Mouse (Mus musculus): ENCODE measurements at regions not wholly inside any gene's neighbourhood (a gene's known extent, or its start where the extent isn't known, plus 50 kb on each side); places are given as distances from the start of the nearest gene placed in this dataset.
"Not testable (repeated sequence)": the region's sequence is repeated elsewhere in the genome, so short reads cannot be mapped to it uniquely, and the experiment has no call there.

- H3K4me3 ChIP-seq: not testable (repeated sequence)
- 96% methylated on average over 2 of the region's 2 CpGs for WGBS
Observed at GRCm38 (mm10) chr10:96421506-96421905, 195.3 kb upstream of the Btg1 start.

DNA sequence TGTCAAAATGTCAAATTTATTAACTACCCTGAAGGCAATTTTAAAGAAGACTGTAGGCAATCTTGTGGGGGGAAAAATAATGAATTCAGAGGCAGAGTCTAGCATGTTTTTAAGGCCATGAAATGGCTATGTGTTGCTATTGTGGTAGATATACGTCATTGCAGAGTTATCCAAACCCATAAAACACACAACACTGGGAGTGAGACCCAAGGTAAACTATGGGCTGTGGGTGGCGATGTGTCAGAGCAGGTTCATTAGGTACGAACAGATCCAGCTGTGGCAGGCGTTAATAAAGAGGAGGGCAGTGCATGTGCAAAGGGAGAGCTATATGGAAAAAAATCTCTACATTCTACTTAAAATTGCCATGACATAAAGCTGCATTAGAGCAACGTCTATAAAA, 189.4 kb upstream of the Btg1 start:
- Histone ChIP-seq H3K9ac (no peak overlapping the region), H3K4me2 (replicated peaks) (no peak overlapping the region), H3K27me3 (replicated peaks) (no peaks in the 10 kb centered on the region), H3K27ac (no peak overlapping the region), H3K36me3 (no peaks in the 10 kb centered on the region), H3K4me1 (no peaks in the 10 kb centered on the region), H3K9me3 (no peaks in the 10 kb centered on the region), H3K4me3 (no peak overlapping the region)
- WGBS: 77% methylated on average over 5 of the region's 5 CpGs
- ATAC-seq (ENCODE audit: low FRiP score, low read depth): no peak

More at GRCm38 (mm10) chr10:96421506-96421905, 195.3 kb upstream of the Btg1 start:
- H3K36me3 ChIP-seq; H3K27ac ChIP-seq; H3K4me1 ChIP-seq; H3K27me3 ChIP-seq (replicated peaks); H3K9ac ChIP-seq; H3K4me2 ChIP-seq (replicated peaks); H3K9me3 ChIP-seq; ATAC-seq (ENCODE audit: low FRiP score, low read depth): not testable (repeated sequence)

DNA sequence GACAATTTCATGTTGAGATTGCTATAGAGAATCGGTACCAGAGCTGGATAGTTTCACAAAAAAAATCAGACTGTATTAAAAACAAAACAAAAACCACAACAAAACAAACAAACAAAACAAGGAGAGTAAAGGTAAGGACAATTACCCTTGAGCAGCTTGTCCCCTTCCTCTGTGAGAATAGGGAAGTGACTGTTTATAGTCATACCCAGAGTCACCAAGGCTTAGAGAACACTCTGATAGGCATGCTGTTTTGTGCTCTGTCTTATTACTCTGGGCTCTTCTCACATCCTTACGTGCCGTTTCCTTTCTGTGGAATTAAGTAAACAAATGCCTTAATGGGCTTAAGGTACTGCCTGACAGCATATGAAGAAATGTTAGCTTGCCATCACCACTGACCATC, 186.7 kb upstream of the Btg1 start:
- Histone ChIP-seq H3K36me3 (no peaks in the 10 kb centered on the region), H3K4me2 (replicated peaks) (no peak overlapping the region), H3K27me3 (replicated peaks) (no peaks in the 10 kb centered on the region), H3K4me3 (no peak overlapping the region), H3K4me1 (no peaks in the 10 kb centered on the region), H3K9me3 (no peaks in the 10 kb centered on the region), H3K9ac (no peak overlapping the region), H3K27ac (no peak overlapping the region)
- ATAC-seq (ENCODE audit: low FRiP score, low read depth): no peak
- WGBS: 83% methylated on average over 3 of the region's 3 CpGs

- Histone ChIP-seq H3K9me3 (no peaks in the 10 kb centered on the region), H3K4me1 (no peaks in the 10 kb centered on the region), H3K4me2 (replicated peaks) (no peak overlapping the region), H3K27ac (no peak overlapping the region), H3K4me3 (no peak overlapping the region), H3K27me3 (replicated peaks) (no peaks in the 10 kb centered on the region), H3K36me3 (no peaks in the 10 kb centered on the region), H3K9ac (no peak overlapping the region)
- no peak for ATAC-seq (ENCODE audit: low FRiP score, low read depth)
- WGBS: 84% methylated on average over 6 of the region's 6 CpGs
Observed at GRCm38 (mm10) chr10:96435109-96435508, 181.7 kb upstream of the Btg1 start.

- WGBS: 87% methylated on average over 11 of the region's 11 CpGs
- Histone ChIP-seq H3K27ac (no peak overlapping the region), H3K4me3 (no peak overlapping the region), H3K27me3 (replicated peaks) (no peaks in the 10 kb centered on the region), H3K36me3 (no peaks in the 10 kb centered on the region), H3K4me2 (replicated peaks) (no peak overlapping the region), H3K9me3 (no peaks in the 10 kb centered on the region), H3K4me1 (no peaks in the 10 kb centered on the region), H3K9ac (no peak overlapping the region)
- ATAC-seq (ENCODE audit: low FRiP score, low read depth): no peak
Observed at GRCm38 (mm10) chr10:96438398-96439103, 178.3 kb upstream of the Btg1 start.

- ATAC-seq (ENCODE audit: low FRiP score, low read depth): no peak
- no peak overlapping the region for H3K4me3 ChIP-seq
- H3K27ac ChIP-seq: no peak overlapping the region
- no peaks in the 10 kb centered on the region for H3K9me3 ChIP-seq
- no peak overlapping the region for H3K9ac ChIP-seq
- H3K27me3 ChIP-seq (replicated peaks): no peaks in the 10 kb centered on the region
- H3K4me1 ChIP-seq: no peaks in the 10 kb centered on the region
- H3K36me3 ChIP-seq: no peaks in the 10 kb centered on the region
- H3K4me2 ChIP-seq (replicated peaks): no peak overlapping the region
Observed at GRCm38 (mm10) chr10:96442165-96442564, 174.6 kb upstream of the Btg1 start.

- no peak for ATAC-seq (ENCODE audit: low FRiP score, low read depth)
- Histone ChIP-seq H3K4me3 (no peak overlapping the region), H3K27me3 (replicated peaks) (no peaks in the 10 kb centered on the region), H3K4me1 (no peaks in the 10 kb centered on the region), H3K27ac (no peak overlapping the region), H3K9ac (no peak overlapping the region), H3K36me3 (no peaks in the 10 kb centered on the region), H3K4me2 (replicated peaks) (no peak overlapping the region), H3K9me3 (peaks cover 5% of the 10 kb centered on the region; the same call in 1 of the 2 replicates)
- WGBS: 96% methylated on average over 4 of the region's 4 CpGs
Observed at GRCm38 (mm10) chr10:96450266-96450665, 166.5 kb upstream of the Btg1 start.

- no peak for ATAC-seq (ENCODE audit: low FRiP score, low read depth)
- no peak overlapping the region for H3K4me2 ChIP-seq (replicated peaks)
Observed at GRCm38 (mm10) chr10:96454857-96455256, 161.9 kb upstream of the Btg1 start.

GRCm38 (mm10) chr10:96458551-96458950, 158.3 kb upstream of the Btg1 start:
- WGBS: 84% methylated on average over 4 of the region's 4 CpGs
- no peaks in the 10 kb centered on the region for H3K9me3 ChIP-seq
- H3K27ac ChIP-seq: no peak overlapping the region
- ATAC-seq (ENCODE audit: low FRiP score, low read depth): no peak
- no peak overlapping the region for H3K9ac ChIP-seq
- no peak overlapping the region for H3K4me2 ChIP-seq (replicated peaks)
- no peaks in the 10 kb centered on the region for H3K27me3 ChIP-seq (replicated peaks)
- no peaks in the 10 kb centered on the region for H3K4me1 ChIP-seq
- H3K36me3 ChIP-seq: no peaks in the 10 kb centered on the region
- no peak overlapping the region for H3K4me3 ChIP-seq

More at GRCm38 (mm10) chr10:96454857-96455256, 161.9 kb upstream of the Btg1 start:
- H3K36me3 ChIP-seq: no peaks in the 10 kb centered on the region
- H3K4me3 ChIP-seq: no peak overlapping the region
- H3K4me1 ChIP-seq: no peaks in the 10 kb centered on the region
- WGBS: 91% methylated on average over 6 of the region's 6 CpGs
- H3K27ac ChIP-seq: no peak overlapping the region
- no peak overlapping the region for H3K9ac ChIP-seq
- H3K9me3 ChIP-seq: peaks cover 5% of the 10 kb centered on the region; the same call in 1 of the 2 replicates
- no peaks in the 10 kb centered on the region for H3K27me3 ChIP-seq (replicated peaks)

DNA sequence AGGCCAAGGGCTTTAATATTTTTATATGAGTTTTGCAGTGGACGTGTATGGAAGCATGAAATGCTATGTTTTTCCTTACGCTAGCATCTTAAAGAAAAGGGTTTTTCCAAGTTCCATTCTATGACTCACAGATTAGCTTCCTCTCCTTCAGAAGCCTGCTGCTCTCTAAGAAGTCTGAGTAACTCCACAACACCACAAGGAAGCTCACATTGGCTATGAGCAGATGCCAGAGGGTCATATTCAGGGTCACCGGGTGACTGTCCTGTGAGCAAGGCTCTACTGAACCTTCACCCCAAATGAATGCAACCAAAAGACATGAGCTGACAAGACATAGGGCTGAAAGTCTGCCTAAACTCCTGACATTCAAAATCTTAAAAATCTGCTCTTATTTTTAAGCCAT, 157.6 kb upstream of the Btg1 start:
- Histone ChIP-seq H3K4me2 (replicated peaks) (no peak overlapping the region), H3K9ac (no peak overlapping the region), H3K27me3 (replicated peaks) (no peaks in the 10 kb centered on the region), H3K4me1 (no peaks in the 10 kb centered on the region), H3K4me3 (no peak overlapping the region), H3K9me3 (no peaks in the 10 kb centered on the region), H3K36me3 (no peaks in the 10 kb centered on the region), H3K27ac (no peak overlapping the region)
- WGBS: 90% methylated on average over 3 of the region's 3 CpGs
- no peak for ATAC-seq (ENCODE audit: low FRiP score, low read depth)

- Histone ChIP-seq H3K27ac (no peak overlapping the region), H3K4me1 (no peaks in the 10 kb centered on the region), H3K36me3 (no peaks in the 10 kb centered on the region), H3K9me3 (no peaks in the 10 kb centered on the region), H3K9ac (no peak overlapping the region), H3K4me2 (replicated peaks) (no peak overlapping the region), H3K27me3 (replicated peaks) (no peaks in the 10 kb centered on the region), H3K4me3 (no peak overlapping the region)
- 62% methylated on average over 9 of the region's 9 CpGs for WGBS
- ATAC-seq (ENCODE audit: low FRiP score, low read depth): no peak
Observed at GRCm38 (mm10) chr10:96460151-96460550, 156.7 kb upstream of the Btg1 start.

DNA sequence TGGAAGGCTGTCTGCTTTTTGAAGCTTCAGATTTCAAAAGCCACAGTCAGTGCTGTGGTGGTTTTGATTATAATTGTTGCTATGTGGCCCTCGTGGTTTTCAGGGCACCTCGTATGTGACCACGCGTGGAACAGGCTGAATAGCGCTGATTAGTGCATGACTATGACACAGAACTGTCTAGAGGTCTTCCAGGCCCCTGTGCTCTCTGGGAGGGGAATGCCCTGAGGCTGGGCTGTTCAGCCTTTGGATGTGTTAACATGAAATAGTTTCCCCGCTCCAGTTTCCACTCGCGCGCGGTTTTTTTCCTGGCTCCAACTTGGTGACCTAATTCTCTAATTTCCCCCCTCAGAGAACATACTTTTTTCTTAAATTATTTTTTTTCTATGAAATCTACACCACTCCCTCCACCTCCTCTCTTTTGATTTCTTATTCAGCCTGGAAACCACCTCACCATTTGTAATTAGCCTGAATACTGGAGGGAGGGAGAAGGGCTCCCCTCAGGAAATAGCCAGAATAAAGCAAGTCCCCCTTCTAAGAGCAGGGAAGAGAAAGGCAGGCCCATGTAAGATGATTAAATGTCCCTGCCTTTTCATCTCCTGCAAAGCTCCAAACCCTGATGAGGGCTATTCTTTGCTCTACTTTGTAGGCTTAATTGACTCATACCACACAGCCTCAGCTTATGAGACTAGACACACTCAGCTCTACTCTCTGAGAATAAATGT, 156.0 kb upstream of the Btg1 start:
- Histone ChIP-seq H3K4me1 (no peaks in the 10 kb centered on the region), H3K27me3 (replicated peaks) (no peaks in the 10 kb centered on the region), H3K36me3 (no peaks in the 10 kb centered on the region), H3K9ac (no peak overlapping the region), H3K4me2 (replicated peaks) (no peak overlapping the region), H3K27ac (no peak overlapping the region), H3K9me3 (no peaks in the 10 kb centered on the region), H3K4me3 (no peak overlapping the region)
- no peak for ATAC-seq (ENCODE audit: low FRiP score, low read depth)
- WGBS: 80% methylated on average over 10 of the region's 10 CpGs

DNA sequence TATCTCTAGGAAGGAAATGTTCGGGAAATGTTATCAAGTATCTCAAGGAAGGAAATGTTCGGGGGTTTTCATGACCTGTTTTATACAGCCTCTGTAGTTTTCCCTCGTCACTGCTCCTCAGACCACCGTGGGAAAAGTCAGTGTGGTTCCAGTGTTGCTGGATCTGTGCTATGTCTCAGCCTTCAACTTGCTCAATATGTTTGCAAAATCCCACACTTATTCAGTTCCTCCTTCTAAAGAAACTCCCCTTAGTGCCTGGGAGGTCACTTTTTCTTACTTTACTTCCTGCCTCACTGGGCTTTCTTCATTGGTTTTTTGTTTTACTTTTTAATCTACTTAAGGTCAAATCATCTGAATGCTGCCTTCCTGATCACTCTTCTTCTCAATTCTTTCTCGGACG, 150.8 kb upstream of the Btg1 start:
- no peak for ATAC-seq (ENCODE audit: low FRiP score, low read depth)
- H3K9ac ChIP-seq: no peak overlapping the region

More for the DNA sequence above, 150.8 kb upstream of the Btg1 start:
- Histone ChIP-seq H3K27ac (no peak overlapping the region), H3K9me3 (no peaks in the 10 kb centered on the region), H3K4me2 (replicated peaks) (no peak overlapping the region), H3K4me3 (no peak overlapping the region), H3K36me3 (no peaks in the 10 kb centered on the region), H3K4me1 (no peaks in the 10 kb centered on the region), H3K27me3 (replicated peaks) (no peaks in the 10 kb centered on the region)
- 88% methylated on average over 6 of the region's 6 CpGs for WGBS

Data from neural tube, embryonic 12.5 days (tissue).